Mouse (Mus musculus): Measurements from ENCODE around the gene Klhdc1.

DNA sequence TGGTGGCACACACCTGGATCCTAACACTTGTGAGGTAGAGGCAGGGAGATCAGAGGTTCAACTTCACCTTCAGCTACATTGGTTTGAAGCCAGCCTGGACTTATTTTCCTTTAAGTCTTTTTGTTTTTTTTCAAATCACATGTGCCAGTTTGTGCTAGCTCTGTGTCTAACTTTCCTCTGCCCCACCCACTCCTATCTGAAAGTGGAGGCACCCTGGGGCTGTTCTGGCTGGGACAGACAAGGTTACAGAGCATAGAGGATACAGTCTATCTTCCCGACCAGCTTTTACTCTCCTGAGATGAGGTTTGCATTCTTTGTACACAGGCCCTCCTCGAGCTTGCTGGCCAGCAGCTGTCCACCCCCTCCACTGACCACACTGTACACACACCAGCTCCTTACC lies 52.8 kb downstream of the Klhdc1 start:
- TF ChIP-seq POLR2A (IDR thresholded peaks at IDR 0.05; ENCODE audit: low read depth, low read length) (no peak), CTCF (IDR thresholded peaks at IDR 0.05; ENCODE audit: borderline replicate concordance, insufficient read depth, low read length) (no peak)

Data from embryonic fibroblast, embryonic 13.5 days (primary cell).